Mouse (Mus musculus) R1 (cell line): ENCODE measurements around the gene Nadsyn1.

ENCODE experiments used
- DNase-seq: peaks from one replicate; pipeline ENCODE4 v3.0.0-alpha.2; 2018; ENCODE audit warnings: low read depth, low spot score

The Nadsyn1 gene

GRCm38 (mm10) chr7:143805199-143805624 is 17.4 kb downstream of the Nadsyn1 start:
- DNase-seq, result no peak

- DNase-seq, result no peak
These were observed 21.2 kb downstream of the Nadsyn1 start for GRCm38 (mm10) chr7:143801195-143802065.

GRCm38 (mm10) chr7:143800770-143801169 is 21.9 kb downstream of the Nadsyn1 start:
- DNase-seq, result no peak

- no peak for DNase-seq
These were observed 23.9 kb downstream of the Nadsyn1 start for GRCm38 (mm10) chr7:143798783-143799182.

GRCm38 (mm10) chr7:143793121-143793520 is 29.5 kb downstream of the Nadsyn1 start:
- DNase-seq, result peak; percentile 21

DNA sequence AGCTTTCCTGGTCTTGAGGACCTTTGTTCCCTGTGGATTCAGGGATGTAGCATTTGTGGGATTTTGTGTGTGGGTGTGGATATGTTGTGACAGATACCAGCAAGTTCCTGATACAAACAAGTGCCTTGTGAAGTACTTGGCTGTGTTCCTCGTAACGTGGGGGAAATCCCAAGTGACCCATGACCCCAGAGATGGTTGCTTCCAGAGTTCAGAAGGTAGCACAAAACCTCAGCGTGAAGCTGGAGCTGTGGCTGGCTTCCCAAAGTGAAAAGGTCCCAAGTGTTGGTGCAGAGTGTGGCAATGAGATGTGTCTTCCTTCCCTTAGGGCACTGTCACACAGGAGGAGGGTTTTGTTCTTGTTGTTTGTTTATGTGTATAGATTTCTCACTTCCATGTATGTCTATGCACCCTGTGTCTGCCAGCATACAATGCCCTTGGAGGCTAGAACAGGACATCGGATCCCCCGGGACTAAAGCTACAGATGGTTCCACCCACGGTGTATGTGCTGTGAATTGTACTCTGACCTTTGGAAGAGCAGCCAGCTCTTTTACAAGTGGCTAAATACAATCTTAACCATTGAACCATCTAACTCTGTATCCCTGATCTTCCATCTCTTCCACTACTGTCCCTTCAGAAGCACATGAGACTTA is 30.2 kb downstream of the Nadsyn1 start:
- no peak for DNase-seq

- DNase-seq, result peak; percentile 15
These were observed 38.4 kb downstream of the Nadsyn1 start, which contains the start of gene Mrgpre for GRCm38 (mm10) chr7:143783996-143784829. Mrgpre (minus strand) TSS chr7:143784500.

- no peak for DNase-seq
These were observed 39.2 kb downstream of the Nadsyn1 start for GRCm38 (mm10) chr7:143783378-143783995.

DNA sequence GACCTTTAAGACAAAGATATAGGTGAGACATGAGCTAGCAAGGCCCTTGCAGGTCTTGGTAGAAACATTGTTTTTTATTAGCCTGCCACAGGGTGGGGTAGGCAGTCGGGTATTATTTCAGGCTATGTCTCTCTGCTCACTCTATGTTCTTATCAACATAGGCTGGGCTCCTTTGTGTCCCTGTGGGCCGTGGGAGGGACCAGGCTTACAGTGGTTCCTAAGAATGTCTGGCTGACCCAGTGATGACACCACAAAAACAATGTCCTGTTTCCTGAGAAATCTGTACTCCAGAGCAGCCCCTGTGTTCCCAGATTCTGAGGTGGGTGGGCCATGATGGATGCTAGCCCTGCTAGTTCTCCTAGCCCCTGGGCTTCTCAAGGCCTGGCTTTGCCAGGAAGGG is 45.3 kb downstream of the Nadsyn1 start:
- no peak for DNase-seq

DNA sequence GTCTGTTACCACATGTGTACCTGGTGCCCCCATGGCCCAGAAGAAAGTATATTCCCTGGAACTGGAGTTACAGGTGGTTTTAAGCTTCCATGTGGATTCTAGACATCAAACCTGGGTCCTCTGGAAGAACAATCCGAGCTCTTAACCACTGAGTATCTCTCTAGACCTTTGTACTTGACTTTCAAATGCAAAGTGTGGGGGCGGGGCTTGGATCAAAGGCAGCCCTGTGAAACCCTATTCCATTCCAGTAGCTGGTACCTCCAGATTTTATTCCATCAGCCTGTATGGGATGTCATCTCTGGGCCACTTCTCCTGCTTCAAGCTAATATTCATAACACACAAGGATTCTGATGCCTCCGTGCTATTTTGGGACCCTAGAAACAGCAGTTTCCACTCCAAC is 46.5 kb downstream of the Nadsyn1 start:
- DNase-seq, result peak; percentile 51

- DNase-seq, result no peak
These were observed 53.2 kb downstream of the Nadsyn1 start for GRCm38 (mm10) chr7:143769461-143769860.

GRCm38 (mm10) chr7:143768267-143768666 is 54.4 kb downstream of the Nadsyn1 start:
- no peak for DNase-seq

DNA sequence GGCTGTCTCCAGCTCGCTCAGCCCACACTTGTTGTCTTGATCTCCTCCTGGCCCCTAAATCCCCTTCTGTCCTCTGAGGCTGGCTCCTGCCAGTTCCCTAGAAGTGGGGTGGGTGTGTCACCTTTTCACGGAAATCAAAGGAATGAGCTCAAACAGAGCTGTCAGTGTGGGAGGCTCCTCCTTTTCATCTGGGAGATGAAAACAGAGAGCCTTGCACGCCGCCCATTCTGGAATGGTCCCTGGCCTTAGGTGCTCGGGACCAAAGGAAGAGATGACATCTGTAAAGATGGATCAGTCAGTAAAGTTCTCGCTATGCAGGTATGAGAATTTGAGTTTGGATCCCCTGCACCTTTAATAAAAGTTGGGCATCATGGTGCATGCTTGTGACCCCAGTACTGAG is 55.8 kb downstream of the Nadsyn1 start, which contains the start of gene Mrgprg:
Gene Mrgprg, minus strand, starts transcription at position 101 of the 400 bp plus-strand sequence.
- no peak for DNase-seq

GRCm38 (mm10) chr7:143764876-143765530 is 57.6 kb downstream of the Nadsyn1 start:
- DNase-seq, result no peak

- DNase-seq, result peak; percentile 51
These were observed 58.9 kb downstream of the Nadsyn1 start for GRCm38 (mm10) chr7:143763794-143764193.

- DNase-seq, result no peak
These were observed 63.7 kb downstream of the Nadsyn1 start for GRCm38 (mm10) chr7:143758956-143759355.

- no peak for DNase-seq
These were observed 65.0 kb downstream of the Nadsyn1 start for GRCm38 (mm10) chr7:143757696-143758095.

GRCm38 (mm10) chr7:143757027-143757390 is 65.6 kb downstream of the Nadsyn1 start:
- peak; percentile 86 for DNase-seq

DNA sequence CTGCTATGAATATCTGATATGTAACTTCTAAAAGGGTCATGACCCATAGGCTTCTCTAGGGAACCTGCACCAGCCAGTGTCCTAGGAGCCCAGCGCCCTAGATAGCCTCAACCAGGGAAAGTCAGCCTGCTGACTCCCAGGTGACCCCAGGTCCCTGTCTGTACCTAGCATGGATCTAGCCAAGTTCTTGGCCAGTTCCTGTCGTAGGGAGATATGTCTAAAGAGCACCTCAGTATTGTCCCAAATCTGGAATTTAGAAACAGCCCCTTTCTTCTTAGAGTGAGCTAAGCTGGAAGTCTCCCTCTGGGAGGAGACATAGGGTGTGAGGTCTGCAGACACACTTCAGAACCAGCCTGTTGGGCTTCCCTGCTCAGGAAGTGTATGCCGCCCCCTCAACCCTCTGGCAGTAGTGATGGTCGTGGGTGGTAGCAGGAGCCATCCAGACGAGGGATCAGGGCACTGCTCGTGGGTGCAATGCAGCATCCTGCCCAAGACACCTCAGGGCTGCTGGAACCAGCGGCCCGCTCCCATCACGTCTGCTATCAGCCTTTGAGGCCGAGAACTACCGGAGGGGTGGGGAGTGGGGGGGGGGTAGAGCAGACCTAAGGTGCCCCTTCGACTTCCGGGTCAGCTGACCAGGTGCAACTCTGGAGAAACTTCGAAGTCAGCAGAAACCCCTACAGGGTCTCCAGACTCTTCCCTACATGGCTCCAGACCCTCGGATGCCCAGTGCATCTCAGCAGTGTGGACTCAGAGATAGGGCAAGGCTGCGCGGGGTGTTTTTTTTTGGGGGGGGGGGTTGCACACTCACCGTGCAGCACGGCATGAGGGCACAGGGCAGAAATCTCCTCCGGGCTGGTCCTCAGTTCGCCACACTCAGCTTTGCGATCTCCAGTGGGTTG is 66.3 kb downstream of the Nadsyn1 start, which contains the start of gene Osbpl5:
Gene Osbpl5, minus strand, starts transcription at position 861 of the 902 bp plus-strand sequence.
- DNase-seq, result no peak
